Mouse (Mus musculus) ES-E14 (cell line): Measurements from ENCODE around the gene Nfatc2. TPM values are rescaled to one million over a fixed set of nuclear protein-coding genes. Genes with fewer than 3 reads are reported as not detected.

ENCODE experiments used
- DNase-seq: peaks from one replicate; pipeline ENCODE4 v3.0.0-alpha.2; 2013; ENCODE audit warnings: low read depth, low spot score
- H3K27ac ChIP-seq: 2 replicates; pipeline ENCODE4 v1.5.1; 2012; ENCODE audit warnings: low read depth, mild to moderate bottlenecking, low read length, moderate library complexity, mixed read lengths; ENCODE audit not compliant: poor library complexity, insufficient read depth, severe bottlenecking
- H3K36me3 ChIP-seq: 2 replicates; pipeline ENCODE4 v1.6.1; 2012; ENCODE audit warnings: mild to moderate bottlenecking, low read length, moderate library complexity, mixed read lengths; ENCODE audit not compliant: control insufficient read depth, poor library complexity, insufficient read depth, severe bottlenecking
- H3K4me1 ChIP-seq, 2 experiments: fragments of 150-350 bp in 1 of 2; sonication (generic) in 1 of 2; 2 replicates each; pipeline ENCODE4 v1.6.1; 2012; ENCODE audit warnings: low read length in 2 of 2, mild to moderate bottlenecking in 1 of 2, mixed read lengths in 1 of 2; ENCODE audit not compliant: control insufficient read depth in 2 of 2, insufficient read depth in 2 of 2, poor library complexity in 1 of 2
- H3K4me3 ChIP-seq, 2 experiments: fragments of 150-350 bp in 1 of 2; sonication (generic) in 1 of 2; 2 replicates each; pipeline ENCODE4 v1.5.1; 2012; ENCODE audit warnings: low read length in 2 of 2, low read depth in 1 of 2, mild to moderate bottlenecking in 1 of 2, mixed read lengths in 1 of 2; ENCODE audit not compliant: insufficient read depth in 1 of 2, poor library complexity in 1 of 2, severe bottlenecking in 1 of 2
- H3K9ac ChIP-seq: 2 replicates; pipeline ENCODE4 v1.6.1; 2012; ENCODE audit warnings: low read depth, mild to moderate bottlenecking, low read length, mixed read lengths; ENCODE audit not compliant: poor library complexity, insufficient read depth, severe bottlenecking
- H3K9me3 ChIP-seq: fragments of 150-350 bp; sonication (generic); 2 replicates; pipeline ENCODE4 v1.6.1; 2012; ENCODE audit warnings: low read depth, mild to moderate bottlenecking, low read length; ENCODE audit not compliant: control insufficient read depth, insufficient read depth
- CHD2 ChIP-seq: IDR thresholded peaks from 2 replicates; pipeline ENCODE4 v1.6.1; 2014; ENCODE audit warnings: mild to moderate bottlenecking, low read depth, low read length, inconsistent platforms
- HCFC1 ChIP-seq: IDR thresholded peaks from 2 replicates; pipeline ENCODE4 v1.6.1; 2012; ENCODE audit warnings: low read length, inconsistent platforms, borderline replicate concordance; ENCODE audit not compliant: insufficient read depth
- MAFK ChIP-seq: IDR thresholded peaks from 2 replicates; pipeline ENCODE4 v1.6.1; 2014; ENCODE audit warnings: mild to moderate bottlenecking, low read depth, low read length, inconsistent platforms; ENCODE audit not compliant: insufficient read depth
- ZC3H11A ChIP-seq: IDR thresholded peaks from 2 replicates; pipeline ENCODE4 v1.6.1; 2012; ENCODE audit warnings: low read depth, mild to moderate bottlenecking, inconsistent platforms, low read length, borderline replicate concordance
- ZNF384 ChIP-seq: IDR thresholded peaks from 2 replicates; pipeline ENCODE4 v1.6.1; 2012; ENCODE audit warnings: low read depth, low read length, inconsistent platforms
- in situ Hi-C, 2 experiments: fragments of 600-800 bp; cut with MboI; formaldehyde crosslinking; loops; one replicate each; pipeline ENCODE4 v1.15.1; 2025; ENCODE audit warnings: low sequenced_read_pairs in 2 of 2, inconsistent platforms in 1 of 2; ENCODE audit not compliant: unreplicated experiment in 2 of 2
- total RNA-seq: library from RNA; depleted of rRNA; stranded (reverse); fragments of 300-350 nt; gene quantifications from 2 replicates; pipeline ENCODE4 v1.2.3, GENCODE M21; 2012; rRNA removed

Nfatc2 gene
- total RNA-seq, 1 experiment, result 2.0 TPM

DNA sequence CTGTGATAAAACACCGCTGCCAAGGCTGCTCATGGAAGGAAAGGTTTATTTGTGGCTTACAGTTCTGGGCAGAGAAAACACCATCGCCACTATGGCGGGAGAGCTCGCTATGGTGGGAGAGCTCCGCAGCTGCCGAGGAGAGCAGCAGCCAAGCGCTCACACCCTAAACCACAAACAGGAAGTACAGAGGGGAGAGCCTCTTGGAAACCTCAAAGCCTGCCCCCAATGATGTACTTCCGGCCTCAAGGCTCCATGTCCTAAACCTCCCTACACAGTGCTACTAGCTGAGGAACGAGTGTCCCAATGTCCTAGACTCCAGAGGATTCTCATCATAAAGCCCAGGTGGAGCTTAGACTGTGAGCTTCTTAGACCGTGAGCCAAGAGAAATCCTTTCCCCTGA, 171.9 kb downstream of the Nfatc2 start:
- in situ Hi-C loops, result no loop called here

DNA sequence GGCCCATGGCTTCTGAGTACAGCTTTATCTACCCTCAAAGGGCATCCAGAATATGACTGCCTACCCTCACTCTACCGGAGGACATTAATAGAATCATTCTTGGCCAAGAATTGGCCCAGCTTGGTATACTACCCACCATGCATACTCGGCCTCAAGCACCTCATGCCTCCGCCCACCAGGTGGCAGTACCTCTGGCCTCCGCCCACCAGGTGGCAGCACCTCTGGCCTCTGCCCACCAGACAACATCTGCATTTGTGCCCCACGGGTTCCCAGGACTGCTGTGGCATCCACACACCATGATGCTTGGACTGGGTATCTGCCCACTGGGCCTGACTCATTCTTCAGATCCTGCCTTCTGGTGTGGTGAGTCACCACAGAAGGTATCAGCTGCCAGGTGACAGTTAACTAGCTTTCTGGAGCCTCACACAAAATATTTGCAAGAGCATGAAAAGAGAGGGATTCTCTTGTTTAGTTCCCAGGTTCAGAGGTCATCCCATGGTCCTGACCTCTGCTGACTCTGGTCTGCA, 173.0 kb downstream of the Nfatc2 start:
- TF ChIP-seq CHD2 (no peak), MAFK (no peak), HCFC1 (no peak), ZC3H11A (no peak), ZNF384 (no peak)
- Histone ChIP-seq H3K36me3 (no peaks in the 10 kb centered on the region), H3K4me1 (no peaks in the 10 kb centered on the region), H3K9ac (no peak overlapping the region), H3K9me3 (no peaks in the 10 kb centered on the region), H3K4me3 (no peak overlapping the region), H3K27ac (no peak overlapping the region)
- in situ Hi-C loops, result no loop called here
- DNase-seq, result no peak

More for the DNA sequence above, 171.9 kb downstream of the Nfatc2 start:
- no peaks in the 10 kb centered on the region for H3K9me3 ChIP-seq
- no peak overlapping the region for H3K27ac ChIP-seq
- H3K9ac ChIP-seq, result no peak overlapping the region
- no peak overlapping the region for H3K4me3 ChIP-seq
- H3K36me3 ChIP-seq, result no peaks in the 10 kb centered on the region
- no peaks in the 10 kb centered on the region for H3K4me1 ChIP-seq
- TF ChIP-seq ZNF384, result no peak
- DNase-seq, result no peak

Other genes with a start within 250 kb of the Nfatc2 start
- 41.5 and 84.5 TPM in 2 replicates for gene Atp9a, start 140.8 kb upstream of the Nfatc2 start, total RNA-seq
- gene Sall4, start 166.3 kb upstream of the Nfatc2 start, total RNA-seq, result 119 and 143 TPM in 2 replicates